Mouse (Mus musculus): ENCODE measurements around the gene Lzic. TPM values are rescaled to one million over a fixed set of nuclear protein-coding genes. Genes with fewer than 3 reads are reported as not detected.

Gene Lzic
- polyA plus RNA-seq, 1 experiment, result 44.7 TPM

- Histone ChIP-seq H3K79me3 (ENCODE audit: low read depth) (no peaks in the 10 kb centered on the region), H3K79me2 (ENCODE audit: control insufficient read depth, insufficient read depth) (no peaks in the 10 kb centered on the region), H3K27me3 (ENCODE audit: control insufficient read depth, insufficient read depth, insufficient read length) (no peaks in the 10 kb centered on the region), H3ac (ENCODE audit: control insufficient read depth, insufficient read length, low read depth) (no peak overlapping the region), H3K36me3 (ENCODE audit: control insufficient read depth, insufficient read depth) (no peaks in the 10 kb centered on the region), H3K4me3 (ENCODE audit: insufficient read depth, poor library complexity, severe bottlenecking) (no peak overlapping the region)
- TF ChIP-seq MYOG (IDR thresholded peaks at IDR 0.05; ENCODE audit: control insufficient read depth, extremely low read depth, insufficient read length), result no peak
- TF ChIP-seq USF1 (IDR thresholded peaks at IDR 0.05; ENCODE audit: low read depth), result no peak
- TF ChIP-seq CTCF (IDR thresholded peaks at IDR 0.05; ENCODE audit: control insufficient read depth, insufficient read depth, insufficient read length), result no peak
- TF ChIP-seq MYOD1 (IDR thresholded peaks at IDR 0.05; ENCODE audit: control insufficient read depth, insufficient read length, low read depth), result no peak
- no peak for TF ChIP-seq CEBPB (IDR thresholded peaks at IDR 0.05; ENCODE audit: low read depth)
- TF ChIP-seq MAX (IDR thresholded peaks at IDR 0.05), result no peak
- no peak for TF ChIP-seq FOSL1 (IDR thresholded peaks at IDR 0.05; ENCODE audit: insufficient read depth, low read length, poor library complexity, severe bottlenecking)
Observed at GRCm38 (mm10) chr4:149512072-149512471, 27.0 kb downstream of the Lzic start.

DNA sequence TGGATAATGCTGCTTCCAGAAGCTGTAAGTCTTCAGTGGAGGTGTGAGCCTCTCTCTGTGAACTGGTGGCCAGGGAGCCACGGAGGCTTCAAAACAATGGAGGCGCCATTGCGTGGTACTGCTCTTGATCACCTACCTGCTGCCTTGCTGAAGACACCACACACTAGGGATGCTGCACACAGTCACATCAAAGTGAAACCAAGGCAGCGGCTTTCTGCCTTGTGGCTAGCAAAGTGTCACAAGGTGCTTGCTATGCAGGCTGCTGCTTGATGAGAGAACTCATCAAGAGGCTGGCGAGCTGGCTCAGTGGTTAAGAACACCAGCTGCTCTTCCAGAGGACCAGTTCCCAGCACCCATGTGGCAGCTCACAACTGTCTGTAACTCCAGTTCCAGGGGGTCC, 30.7 kb downstream of the Lzic start:
- H3K79me3 ChIP-seq (ENCODE audit: low read depth), result no peaks in the 10 kb centered on the region
- peaks cover 20% of the 10 kb centered on the region for H3K79me2 ChIP-seq (ENCODE audit: control insufficient read depth, insufficient read depth)
- no peak overlapping the region for H3ac ChIP-seq (ENCODE audit: control insufficient read depth, insufficient read length, low read depth)
- H3K4me3 ChIP-seq (ENCODE audit: insufficient read depth, poor library complexity, severe bottlenecking), result no peak overlapping the region
- H3K27me3 ChIP-seq (ENCODE audit: control insufficient read depth, insufficient read depth, insufficient read length), result no peaks in the 10 kb centered on the region
- TF ChIP-seq MYOG (IDR thresholded peaks at IDR 0.05; ENCODE audit: control insufficient read depth, extremely low read depth, insufficient read length) (no peak), MYOD1 (IDR thresholded peaks at IDR 0.05; ENCODE audit: control insufficient read depth, insufficient read length, low read depth) (no peak), CEBPB (IDR thresholded peaks at IDR 0.05; ENCODE audit: low read depth) (no peak), USF1 (IDR thresholded peaks at IDR 0.05; ENCODE audit: low read depth) (no peak), FOSL1 (IDR thresholded peaks at IDR 0.05; ENCODE audit: insufficient read depth, low read length, poor library complexity, severe bottlenecking) (no peak), MAX (IDR thresholded peaks at IDR 0.05) (no peak), CTCF (IDR thresholded peaks at IDR 0.05; ENCODE audit: control insufficient read depth, insufficient read depth, insufficient read length) (no peak)
- no peaks in the 10 kb centered on the region for H3K36me3 ChIP-seq (ENCODE audit: control insufficient read depth, insufficient read depth)

GRCm38 (mm10) chr4:149517868-149518340, 32.9 kb downstream of the Lzic start, which contains the start of gene Ctnnbip1:
TSS of gene Ctnnbip1 (plus strand) at chr4:149518236.
- H3K27me3 ChIP-seq (ENCODE audit: control insufficient read depth, insufficient read depth, insufficient read length), result no peaks in the 10 kb centered on the region
- peak within 1 kb of the TSS; percentile 81 for H3ac ChIP-seq (ENCODE audit: control insufficient read depth, insufficient read length, low read depth)
- TF ChIP-seq MYOG (IDR thresholded peaks at IDR 0.05; ENCODE audit: control insufficient read depth, extremely low read depth, insufficient read length), result no peak
- TF ChIP-seq CEBPB (IDR thresholded peaks at IDR 0.05; ENCODE audit: low read depth), result no peak
- peaks cover 32% of the 10 kb centered on the region for H3K79me2 ChIP-seq (ENCODE audit: control insufficient read depth, insufficient read depth)
- peaks cover 1% of the 10 kb centered on the region for H3K79me3 ChIP-seq (ENCODE audit: low read depth)
- no peaks in the 10 kb centered on the region for H3K36me3 ChIP-seq (ENCODE audit: control insufficient read depth, insufficient read depth)
- H3K4me3 ChIP-seq (ENCODE audit: insufficient read depth, poor library complexity, severe bottlenecking), result peak within 1 kb of the TSS; percentile 71

DNA sequence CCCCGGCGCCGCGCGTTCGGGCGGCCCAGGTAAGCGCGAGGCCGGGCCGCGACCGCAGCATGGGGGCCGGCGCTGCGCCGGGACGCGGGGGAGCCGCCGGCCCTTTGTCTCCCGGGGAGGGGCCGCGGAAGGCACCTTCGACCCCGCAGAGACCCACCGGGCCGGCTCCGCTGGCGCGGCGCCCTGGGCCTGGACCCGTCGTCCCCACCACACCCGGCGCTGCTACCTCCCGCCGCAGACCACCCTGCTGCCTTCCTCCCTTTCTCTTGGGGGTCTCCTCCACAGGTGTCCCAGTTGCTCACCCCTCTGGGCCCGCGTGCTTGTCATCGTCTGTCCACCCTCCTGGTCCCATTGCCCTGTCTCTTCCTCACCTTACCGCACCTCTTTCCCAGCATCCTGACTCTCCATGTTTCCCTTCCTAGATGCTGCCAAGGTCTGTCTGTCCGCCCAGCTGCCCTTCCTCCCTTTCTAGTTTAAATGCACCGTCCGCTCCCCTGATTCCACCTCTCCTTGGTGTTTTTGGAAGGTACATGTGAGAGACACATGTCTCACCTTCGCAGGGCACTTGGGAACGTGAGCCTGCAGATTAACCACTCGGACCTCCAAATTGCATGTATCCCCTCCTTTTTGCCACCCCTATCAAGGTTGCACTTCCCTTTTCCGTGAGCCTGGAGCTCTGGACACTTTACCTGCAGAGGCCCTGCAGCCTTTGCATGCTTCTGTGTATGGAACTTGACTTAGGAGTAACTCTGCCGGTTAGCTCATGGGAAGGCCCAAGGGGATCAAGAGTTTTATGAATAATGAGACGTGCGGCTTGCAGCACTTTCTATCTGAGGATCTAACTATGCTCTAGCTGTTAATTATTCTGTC, 33.6 kb downstream of the Lzic start:
- peak overlapping the region; percentile 71 for H3K4me3 ChIP-seq (ENCODE audit: insufficient read depth, poor library complexity, severe bottlenecking)
- H3K27me3 ChIP-seq (ENCODE audit: control insufficient read depth, insufficient read depth, insufficient read length), result no peaks in the 10 kb centered on the region
- H3ac ChIP-seq (ENCODE audit: control insufficient read depth, insufficient read length, low read depth), result peak overlapping the region; percentile 81
- TF ChIP-seq MYOG (IDR thresholded peaks at IDR 0.05; ENCODE audit: control insufficient read depth, extremely low read depth, insufficient read length) (no peak), CEBPB (IDR thresholded peaks at IDR 0.05; ENCODE audit: low read depth) (no peak), CTCF (IDR thresholded peaks at IDR 0.05; ENCODE audit: control insufficient read depth, insufficient read depth, insufficient read length) (no peak), MAX (IDR thresholded peaks at IDR 0.05) (no peak), USF1 (IDR thresholded peaks at IDR 0.05; ENCODE audit: low read depth) (no peak)
- H3K36me3 ChIP-seq (ENCODE audit: control insufficient read depth, insufficient read depth), result no peaks in the 10 kb centered on the region
- peaks cover 34% of the 10 kb centered on the region for H3K79me2 ChIP-seq (ENCODE audit: control insufficient read depth, insufficient read depth)
- peaks cover 1% of the 10 kb centered on the region for H3K79me3 ChIP-seq (ENCODE audit: low read depth)

GRCm38 (mm10) chr4:149521258-149521657, 36.2 kb downstream of the Lzic start:
- H3K79me2 ChIP-seq (ENCODE audit: control insufficient read depth, insufficient read depth), result peaks cover 51% of the 10 kb centered on the region
- no peak overlapping the region for H3ac ChIP-seq (ENCODE audit: control insufficient read depth, insufficient read length, low read depth)
- H3K36me3 ChIP-seq (ENCODE audit: control insufficient read depth, insufficient read depth), result peaks cover 6% of the 10 kb centered on the region
- TF ChIP-seq MYOG (IDR thresholded peaks at IDR 0.05; ENCODE audit: control insufficient read depth, extremely low read depth, insufficient read length), result no peak
- no peak for TF ChIP-seq CTCF (IDR thresholded peaks at IDR 0.05; ENCODE audit: control insufficient read depth, insufficient read depth, insufficient read length)
- TF ChIP-seq CEBPB (IDR thresholded peaks at IDR 0.05; ENCODE audit: low read depth), result no peak
- TF ChIP-seq MYOD1 (IDR thresholded peaks at IDR 0.05; ENCODE audit: control insufficient read depth, insufficient read length, low read depth), result no peak
- TF ChIP-seq USF1 (IDR thresholded peaks at IDR 0.05; ENCODE audit: low read depth), result no peak
- TF ChIP-seq FOSL1 (IDR thresholded peaks at IDR 0.05; ENCODE audit: insufficient read depth, low read length, poor library complexity, severe bottlenecking), result no peak
- TF ChIP-seq MAX (IDR thresholded peaks at IDR 0.05), result no peak
- H3K27me3 ChIP-seq (ENCODE audit: control insufficient read depth, insufficient read depth, insufficient read length), result no peaks in the 10 kb centered on the region
- H3K79me3 ChIP-seq (ENCODE audit: low read depth), result peaks cover 1% of the 10 kb centered on the region
- no peak overlapping the region for H3K4me3 ChIP-seq (ENCODE audit: insufficient read depth, poor library complexity, severe bottlenecking)

All from C2C12 (cell line).